Mouse (Mus musculus): ENCODE data around the gene Serpinb1c. TPM values are rescaled to one million over a fixed set of nuclear protein-coding genes. Genes with fewer than 3 reads are reported as not detected.
"Not testable (repeated sequence)": the region's sequence is repeated elsewhere in the genome, so short reads cannot be mapped to it uniquely, and the experiment has no call there.

Serpinb1c gene
- polyA plus RNA-seq, 1 experiment: 0.08 TPM

GRCm38 (mm10) chr13:32866484-32866883 is 31.5 kb downstream of the Serpinb1c start:
- Histone ChIP-seq H3K36me3 (ENCODE audit: control insufficient read depth, insufficient read depth) (no peaks in the 10 kb centered on the region), H3K79me2 (ENCODE audit: control insufficient read depth, insufficient read depth) (no peaks in the 10 kb centered on the region), H3K27me3 (ENCODE audit: control insufficient read depth, insufficient read depth, insufficient read length) (no peaks in the 10 kb centered on the region), H3K4me2 (ENCODE audit: low read depth) (no peak overlapping the region), H3K4me3 (no peak overlapping the region), H3ac (ENCODE audit: control insufficient read depth, insufficient read length) (no peak overlapping the region)
- TF ChIP-seq TCF3 (IDR thresholded peaks at IDR 0.05; ENCODE audit: insufficient read length, low read depth) (no peak), MYOD1 (IDR thresholded peaks at IDR 0.05; ENCODE audit: control insufficient read depth in 1 of 3, insufficient read length in 2 of 3, low read depth in 2 of 3) (no peak), USF1 (IDR thresholded peaks at IDR 0.05; ENCODE audit: low read depth) (no peak), E2F4 (IDR thresholded peaks at IDR 0.05; ENCODE audit: insufficient read depth) (no peak), MAX (IDR thresholded peaks at IDR 0.05; ENCODE audit: low read depth) (no peak), SRF (IDR thresholded peaks at IDR 0.05; ENCODE audit: control insufficient read depth, insufficient read length, low read depth) (no peak), MYOG (IDR thresholded peaks at IDR 0.05; ENCODE audit: control insufficient read depth in 1 of 3, insufficient read depth in 1 of 3, insufficient read length in 2 of 3, low read depth in 2 of 3) (no peak), POLR2A (IDR thresholded peaks at IDR 0.05; ENCODE audit: insufficient read length, low read depth) (no peak), TCF12 (IDR thresholded peaks at IDR 0.05; ENCODE audit: insufficient read depth, poor library complexity, severe bottlenecking) (no peak), CEBPB (IDR thresholded peaks at IDR 0.05; ENCODE audit: insufficient read depth, poor library complexity, severe bottlenecking) (no peak)

GRCm38 (mm10) chr13:32865591-32865990 is 32.4 kb downstream of the Serpinb1c start:
- H3K4me2 ChIP-seq (ENCODE audit: low read depth): no peak overlapping the region
- no peaks in the 10 kb centered on the region for H3K27me3 ChIP-seq (ENCODE audit: control insufficient read depth, insufficient read depth, insufficient read length)
- H3K4me3 ChIP-seq: no peak overlapping the region
- H3ac ChIP-seq (ENCODE audit: control insufficient read depth, insufficient read length): no peak overlapping the region
- TF ChIP-seq POLR2AphosphoS2 (IDR thresholded peaks at IDR 0.05; ENCODE audit: insufficient read length, low read depth): no peak
- no peak for TF ChIP-seq MYOD1 (IDR thresholded peaks at IDR 0.05; ENCODE audit: control insufficient read depth in 1 of 3, insufficient read length in 2 of 3, low read depth in 2 of 3)
- no peak for TF ChIP-seq POLR2A (IDR thresholded peaks at IDR 0.05; ENCODE audit: insufficient read length, low read depth)
- TF ChIP-seq SRF (IDR thresholded peaks at IDR 0.05; ENCODE audit: control insufficient read depth, insufficient read length, low read depth): no peak
- TF ChIP-seq USF1 (IDR thresholded peaks at IDR 0.05; ENCODE audit: low read depth): no peak
- no peak for TF ChIP-seq E2F4 (IDR thresholded peaks at IDR 0.05; ENCODE audit: insufficient read depth)
- TF ChIP-seq REST (IDR thresholded peaks at IDR 0.05; ENCODE audit: insufficient read depth, insufficient read length): no peak
- TF ChIP-seq CEBPB (IDR thresholded peaks at IDR 0.05; ENCODE audit: insufficient read depth, poor library complexity, severe bottlenecking): no peak
- no peak for TF ChIP-seq TCF12 (IDR thresholded peaks at IDR 0.05; ENCODE audit: insufficient read depth, poor library complexity, severe bottlenecking)
- TF ChIP-seq TCF3 (IDR thresholded peaks at IDR 0.05; ENCODE audit: insufficient read length, low read depth): no peak
- TF ChIP-seq MAX (IDR thresholded peaks at IDR 0.05; ENCODE audit: low read depth): no peak
- H3K36me3 ChIP-seq (ENCODE audit: control insufficient read depth, insufficient read depth): no peaks in the 10 kb centered on the region
- H3K79me2 ChIP-seq (ENCODE audit: control insufficient read depth, insufficient read depth): no peaks in the 10 kb centered on the region

DNA sequence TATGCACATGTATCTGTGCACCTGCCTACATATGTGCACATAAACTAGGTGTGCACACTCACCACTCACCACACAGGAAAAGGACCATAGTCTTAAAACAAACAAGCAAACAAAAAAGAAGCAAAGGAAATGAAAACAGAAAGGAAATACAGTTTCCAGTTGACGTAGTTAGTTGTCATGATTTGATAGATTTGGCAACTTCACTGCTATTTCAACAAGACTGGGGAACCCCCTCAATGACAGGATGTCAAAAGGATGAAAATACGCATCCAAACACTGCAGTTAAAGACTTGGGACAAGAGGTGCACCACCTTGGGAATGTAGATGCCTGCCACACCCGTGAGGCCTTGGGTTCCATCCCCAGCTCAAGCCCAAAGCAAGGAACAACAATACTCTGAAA is 33.5 kb downstream of the Serpinb1c start:
- H3ac ChIP-seq (ENCODE audit: control insufficient read depth, insufficient read length); H3K4me3 ChIP-seq; H3K79me2 ChIP-seq (ENCODE audit: control insufficient read depth, insufficient read depth); H3K4me2 ChIP-seq (ENCODE audit: low read depth); H3K27me3 ChIP-seq (ENCODE audit: control insufficient read depth, insufficient read depth, insufficient read length); H3K36me3 ChIP-seq (ENCODE audit: control insufficient read depth, insufficient read depth): not testable (repeated sequence)

- TF ChIP-seq MAX (IDR thresholded peaks at IDR 0.05; ENCODE audit: low read depth) (no peak), MYOD1 (IDR thresholded peaks at IDR 0.05; ENCODE audit: control insufficient read depth in 1 of 3, insufficient read length in 2 of 3, low read depth in 2 of 3) (no peak), MYOG (IDR thresholded peaks at IDR 0.05; ENCODE audit: control insufficient read depth in 1 of 3, insufficient read depth in 1 of 3, insufficient read length in 2 of 3, low read depth in 2 of 3) (no peak), TCF3 (IDR thresholded peaks at IDR 0.05; ENCODE audit: insufficient read length, low read depth) (no peak), USF1 (IDR thresholded peaks at IDR 0.05; ENCODE audit: low read depth) (no peak), CEBPB (IDR thresholded peaks at IDR 0.05; ENCODE audit: insufficient read depth, poor library complexity, severe bottlenecking) (no peak), POLR2AphosphoS2 (IDR thresholded peaks at IDR 0.05; ENCODE audit: insufficient read length, low read depth) (no peak), SRF (IDR thresholded peaks at IDR 0.05; ENCODE audit: control insufficient read depth, insufficient read length, low read depth) (no peak), TCF12 (IDR thresholded peaks at IDR 0.05; ENCODE audit: insufficient read depth, poor library complexity, severe bottlenecking) (no peak), REST (IDR thresholded peaks at IDR 0.05; ENCODE audit: insufficient read depth, insufficient read length) (no peak), E2F4 (IDR thresholded peaks at IDR 0.05; ENCODE audit: insufficient read depth) (no peak), POLR2A (IDR thresholded peaks at IDR 0.05; ENCODE audit: insufficient read length, low read depth) (no peak)
- H3K36me3 ChIP-seq (ENCODE audit: control insufficient read depth, insufficient read depth): no peaks in the 10 kb centered on the region
- H3K4me2 ChIP-seq (ENCODE audit: low read depth): no peak overlapping the region
- H3K79me2 ChIP-seq (ENCODE audit: control insufficient read depth, insufficient read depth): no peaks in the 10 kb centered on the region
- H3ac ChIP-seq (ENCODE audit: control insufficient read depth, insufficient read length): no peak overlapping the region
- no peaks in the 10 kb centered on the region for H3K27me3 ChIP-seq (ENCODE audit: control insufficient read depth, insufficient read depth, insufficient read length)
- no peak overlapping the region for H3K4me3 ChIP-seq
These were observed 34.6 kb downstream of the Serpinb1c start for GRCm38 (mm10) chr13:32863456-32863855.

DNA sequence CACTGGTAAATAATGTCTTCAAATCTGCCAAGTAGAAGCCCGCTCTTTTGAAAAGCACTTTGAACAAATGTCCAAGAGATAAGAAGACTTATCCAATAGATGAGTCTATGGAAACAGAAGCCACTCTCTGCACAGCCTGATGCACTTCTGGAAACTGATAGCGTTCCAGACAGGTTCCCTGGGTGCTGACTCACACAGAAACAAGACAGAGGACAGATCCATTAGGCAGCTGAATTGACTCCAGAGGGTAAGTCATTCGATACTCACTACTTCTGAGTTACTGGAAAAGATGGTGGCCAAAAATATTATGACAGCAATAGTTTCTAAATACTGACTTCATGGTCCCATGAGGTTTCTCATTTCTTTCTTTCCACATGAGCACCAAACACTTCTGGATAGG is 37.2 kb downstream of the Serpinb1c start:
- Histone ChIP-seq H3K4me2 (ENCODE audit: low read depth) (no peak overlapping the region), H3K4me3 (no peak overlapping the region), H3K27me3 (ENCODE audit: control insufficient read depth, insufficient read depth, insufficient read length) (no peaks in the 10 kb centered on the region), H3K36me3 (ENCODE audit: control insufficient read depth, insufficient read depth) (no peaks in the 10 kb centered on the region), H3K79me2 (ENCODE audit: control insufficient read depth, insufficient read depth) (no peaks in the 10 kb centered on the region), H3ac (ENCODE audit: control insufficient read depth, insufficient read length) (no peak overlapping the region)
- TF ChIP-seq MYOD1 (IDR thresholded peaks at IDR 0.05; ENCODE audit: control insufficient read depth in 1 of 3, insufficient read length in 2 of 3, low read depth in 2 of 3) (peak in 1 of 3 experiments; percentile 42), SRF (IDR thresholded peaks at IDR 0.05; ENCODE audit: control insufficient read depth, insufficient read length, low read depth) (no peak)

All from myocyte (in vitro differentiated cells).